Mouse (Mus musculus) heart, postnatal 0 days (tissue): ENCODE measurements around the gene Slc10a4.

Experiments
- CTCF ChIP-seq: IDR thresholded peaks from 2 replicates; pipeline ENCODE4 v1.5.1; 2016; ENCODE audit warnings: antibody characterized with exemption, control low read depth, low read depth
- EP300 ChIP-seq: IDR thresholded peaks from 2 replicates; pipeline ENCODE4 v1.6.1; 2016; ENCODE audit warnings: antibody characterized with exemption, low read depth

GRCm38 (mm10) chr5:72994928-72995327 is 11.8 kb upstream of the Slc10a4 start:
- TF ChIP-seq CTCF (no peak), EP300 (no peak)
